Mouse (Mus musculus) liver, embryonic 14.5 days (tissue): ENCODE results near the gene Nr1i3.

Experiments
- CTCF ChIP-seq: IDR thresholded peaks from 2 replicates; pipeline ENCODE4 v1.5.1; 2016; ENCODE audit warnings: antibody characterized with exemption, low read depth, control low read depth
- EP300 ChIP-seq: IDR thresholded peaks from 2 replicates; pipeline ENCODE4 v1.6.1; 2016; ENCODE audit warnings: antibody characterized with exemption, low read depth

DNA sequence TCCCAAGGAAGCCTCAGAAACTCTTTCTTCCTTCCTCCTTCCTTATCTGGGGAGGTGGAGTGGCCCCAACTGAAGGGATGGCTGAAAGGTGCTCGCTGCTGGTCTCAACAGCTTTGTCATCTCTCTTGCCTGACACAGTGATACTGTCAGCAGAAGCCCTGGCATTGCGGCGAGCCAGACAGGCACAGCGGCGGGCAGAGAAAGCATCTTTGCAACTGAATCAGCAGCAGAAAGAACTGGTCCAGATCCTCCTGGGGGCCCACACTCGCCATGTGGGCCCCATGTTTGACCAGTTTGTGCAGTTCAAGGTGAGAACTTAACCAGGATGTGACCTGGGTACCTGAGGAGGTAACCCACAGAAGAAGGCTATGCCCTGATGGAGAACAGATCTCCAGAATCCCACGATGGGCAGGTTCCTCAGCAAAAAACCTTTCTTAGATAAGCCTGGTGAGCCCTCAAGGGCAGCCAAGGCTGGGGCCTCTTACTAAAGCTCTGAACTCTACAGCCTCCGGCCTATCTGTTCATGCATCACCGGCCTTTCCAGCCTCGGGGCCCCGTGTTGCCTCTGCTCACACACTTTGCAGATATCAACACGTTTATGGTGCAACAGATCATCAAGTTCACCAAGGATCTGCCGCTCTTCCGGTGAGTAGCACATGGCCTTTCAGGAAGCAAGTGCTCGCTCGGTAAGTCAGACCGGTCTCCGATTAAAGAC lies 2.6 kb downstream of the Nr1i3 start:
- TF ChIP-seq CTCF (no peak), EP300 (no peak)
